Mouse (Mus musculus): ENCODE measurements around the gene Tenm1.

Tenm1 gene

DNA sequence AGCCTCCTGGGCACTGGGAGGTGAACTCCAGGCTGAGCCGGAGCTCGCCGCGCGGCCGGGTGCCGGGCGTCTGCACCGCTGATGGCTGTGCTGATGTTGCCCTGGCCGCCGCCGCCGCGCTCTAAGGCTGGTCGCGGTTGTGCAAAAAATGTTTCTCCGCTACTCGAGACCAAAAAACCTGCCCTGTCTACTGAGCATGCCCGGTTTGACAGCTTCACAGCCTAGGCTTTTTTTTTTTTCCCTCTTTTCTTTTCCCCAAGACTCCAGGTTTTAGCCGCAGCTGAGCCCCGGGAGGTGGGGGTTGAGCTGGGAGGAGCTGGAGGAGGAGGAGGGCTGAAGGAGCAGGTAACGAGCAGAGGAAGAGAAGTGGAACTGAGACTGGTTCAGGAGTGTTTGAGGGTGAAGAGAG is at the start of gene Tenm1:
Gene Tenm1, minus strand, starts transcription at position 272 of the 409 bp plus-strand sequence.
- peak; percentile 15 to 24 for DNase-seq (ENCODE audit: low spot score in 2 of 2)

DNA sequence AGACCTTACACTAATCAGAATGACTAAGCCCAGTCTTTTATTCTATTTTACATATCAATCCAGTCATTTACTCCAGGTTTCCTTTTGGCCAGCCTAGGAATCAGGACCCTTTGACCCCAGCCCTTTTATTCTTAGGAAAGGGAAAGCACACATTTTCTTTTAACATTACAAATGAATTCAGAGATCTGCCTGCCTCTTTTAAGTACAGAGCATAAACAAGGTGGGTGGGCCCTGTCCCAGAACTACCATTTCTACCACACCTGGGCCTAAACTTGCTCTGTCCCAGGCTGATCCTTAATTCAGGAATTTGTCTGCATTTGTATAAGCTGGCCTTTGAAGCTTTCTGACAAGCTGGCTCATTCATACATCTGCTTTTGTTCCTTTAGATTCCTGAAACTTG is 38.4 kb upstream of the Tenm1 start:
- no peak for DNase-seq (ENCODE audit: low spot score in 2 of 2)

DNA sequence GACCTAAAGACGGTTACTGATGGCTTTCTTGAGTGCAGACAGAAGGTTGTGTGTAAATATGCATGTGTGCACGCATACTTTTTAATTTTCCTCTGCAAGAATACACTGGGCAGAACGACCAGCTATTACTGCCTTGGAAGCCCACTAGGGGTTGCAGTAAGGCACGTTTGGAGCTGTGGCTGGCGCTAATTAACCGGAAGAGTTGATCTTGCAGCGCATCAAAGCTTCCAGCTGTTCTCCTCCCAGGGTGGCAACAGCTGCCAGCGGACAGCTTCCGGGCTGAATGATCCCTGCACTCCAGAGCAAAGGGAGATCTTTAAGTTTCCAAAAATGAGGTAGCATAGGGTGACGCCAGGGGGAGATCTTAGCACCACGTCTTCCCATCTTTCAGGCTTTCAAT is 1.7 kb upstream of the Tenm1 start:
- DNase-seq (ENCODE audit: low spot score in 2 of 2), result no peak

DNA sequence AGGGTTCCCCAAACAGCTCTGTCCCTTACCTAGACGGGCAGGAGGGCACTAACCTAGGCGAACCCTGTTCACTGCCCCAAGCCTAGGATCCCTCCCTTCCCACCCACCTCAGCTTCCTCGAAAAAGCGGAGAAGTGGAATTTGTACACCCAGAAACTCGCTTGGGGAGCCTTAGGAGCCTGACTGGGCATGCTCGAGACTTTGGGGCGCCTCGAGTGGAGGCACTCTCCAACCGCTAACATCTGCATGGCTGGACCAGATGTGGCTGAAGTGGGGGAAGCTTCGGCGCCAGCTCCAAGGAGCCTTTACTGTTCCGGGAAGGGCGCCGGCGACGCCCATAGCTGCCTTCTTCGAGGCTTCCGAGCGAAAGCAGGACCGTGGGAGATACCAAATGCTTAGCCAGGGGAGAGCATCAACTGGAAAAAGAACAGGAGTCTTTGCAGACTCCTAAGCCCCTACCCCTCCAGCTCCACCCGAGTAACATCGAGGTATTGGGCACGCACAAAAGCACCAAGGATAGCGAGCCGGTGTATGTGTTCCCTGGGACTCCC is 1.1 kb upstream of the Tenm1 start:
- DNase-seq (ENCODE audit: low spot score in 2 of 2), result peak; percentile 22 to 26

DNA sequence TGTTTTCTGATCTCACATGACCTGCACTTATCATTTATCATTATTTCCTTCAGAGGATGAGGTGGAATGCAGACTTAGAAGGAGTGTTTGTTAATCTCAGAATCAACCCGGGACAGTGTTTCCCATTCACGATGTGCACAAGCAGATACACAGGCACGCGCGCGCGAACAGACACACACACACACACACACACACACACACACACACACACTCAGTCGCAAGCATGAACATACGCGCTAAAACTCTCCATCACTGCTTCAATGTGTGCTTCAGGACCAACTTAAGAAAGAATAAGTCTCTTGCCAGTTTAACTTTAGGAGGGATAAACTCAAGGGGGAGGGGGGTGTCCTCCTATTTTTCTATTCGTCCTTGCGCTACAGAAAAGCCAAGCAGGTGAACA is 411 bp upstream of the Tenm1 start:
- no peak for DNase-seq (ENCODE audit: low spot score in 2 of 2)

DNA sequence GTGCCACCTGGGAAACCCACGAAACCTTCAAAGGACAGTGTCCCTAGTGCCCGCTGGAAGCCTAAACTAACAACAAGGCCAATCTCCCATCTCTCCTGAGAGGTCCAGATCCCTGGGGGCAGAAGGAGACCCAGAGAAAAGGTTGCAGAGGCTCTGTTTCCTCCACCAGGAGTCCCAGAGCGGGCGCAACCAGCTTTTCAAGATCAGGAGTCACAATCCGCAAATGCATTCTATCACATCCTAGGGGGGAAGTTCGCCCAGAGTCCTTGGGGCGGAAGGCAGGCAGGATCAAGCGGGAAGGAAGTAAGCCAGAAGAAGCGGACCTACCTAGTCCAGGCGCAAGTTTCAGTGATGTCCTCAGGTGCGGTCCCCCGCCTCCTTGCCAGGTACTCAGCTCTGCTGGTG is 963 bp downstream of the Tenm1 start:
- peak; percentile 4 to 12 for DNase-seq (ENCODE audit: low spot score in 2 of 2)

DNA sequence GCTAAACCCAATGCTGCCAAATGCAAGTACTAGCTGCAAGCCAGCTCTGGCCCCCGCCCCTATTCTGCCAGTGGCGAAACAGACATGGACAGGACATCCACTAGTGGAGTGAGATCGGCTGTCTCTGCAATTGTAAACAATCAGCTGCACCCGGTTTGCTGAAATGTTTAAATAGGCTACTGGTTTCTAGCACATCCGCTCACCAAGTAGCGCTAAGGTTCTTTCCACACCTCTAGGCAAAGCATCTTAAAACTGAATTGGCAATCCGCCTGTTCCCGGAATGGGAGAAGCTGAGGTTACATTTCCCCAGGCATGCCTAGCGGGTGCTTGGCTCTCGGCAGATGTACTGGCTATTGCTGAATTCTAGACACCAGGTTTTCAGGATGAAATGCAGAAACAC is 1.8 kb downstream of the Tenm1 start:
- peak; percentile 6 to 14 for DNase-seq (ENCODE audit: low spot score in 2 of 2)

DNA sequence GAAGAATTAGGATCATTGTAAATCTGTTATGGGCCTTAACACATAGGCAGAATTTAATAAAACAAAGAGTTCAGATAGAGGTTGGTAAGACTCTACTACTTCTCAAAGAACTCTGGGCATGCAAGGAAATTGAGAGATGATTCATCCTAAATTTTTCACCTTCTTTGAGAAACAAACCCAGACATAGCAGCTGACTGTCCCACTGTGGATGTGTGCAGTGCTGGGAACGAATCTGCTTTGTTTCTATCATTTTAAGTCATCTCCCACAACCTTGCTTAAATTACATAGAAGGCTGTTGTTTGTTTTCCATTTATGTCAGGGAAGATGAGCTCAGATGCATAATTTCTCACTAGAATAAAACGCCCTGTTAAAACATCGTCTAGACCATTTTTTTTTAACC is 31.0 kb downstream of the Tenm1 start:
- no peak for DNase-seq (ENCODE audit: low spot score in 2 of 2)

DNA sequence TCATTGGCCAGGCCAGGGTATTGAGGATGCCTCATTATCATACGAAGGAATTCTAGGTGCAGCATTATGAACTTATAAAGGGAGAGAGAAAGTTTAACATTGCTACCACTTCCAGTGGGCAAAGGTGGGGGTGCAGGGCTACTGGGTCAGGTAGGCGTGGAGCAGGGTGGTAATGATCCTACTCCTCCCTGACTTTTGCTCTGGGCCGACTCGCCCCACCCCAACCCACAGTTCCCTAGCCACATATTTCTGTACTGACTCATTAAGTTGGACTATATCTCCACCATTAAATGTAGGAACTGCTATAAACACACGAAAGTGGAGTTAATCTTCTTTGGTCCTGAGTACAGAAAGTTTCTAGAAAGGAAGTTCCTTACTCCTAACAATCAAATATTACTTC is 40.8 kb downstream of the Tenm1 start:
- no peak for DNase-seq (ENCODE audit: low spot score in 2 of 2)

DNA sequence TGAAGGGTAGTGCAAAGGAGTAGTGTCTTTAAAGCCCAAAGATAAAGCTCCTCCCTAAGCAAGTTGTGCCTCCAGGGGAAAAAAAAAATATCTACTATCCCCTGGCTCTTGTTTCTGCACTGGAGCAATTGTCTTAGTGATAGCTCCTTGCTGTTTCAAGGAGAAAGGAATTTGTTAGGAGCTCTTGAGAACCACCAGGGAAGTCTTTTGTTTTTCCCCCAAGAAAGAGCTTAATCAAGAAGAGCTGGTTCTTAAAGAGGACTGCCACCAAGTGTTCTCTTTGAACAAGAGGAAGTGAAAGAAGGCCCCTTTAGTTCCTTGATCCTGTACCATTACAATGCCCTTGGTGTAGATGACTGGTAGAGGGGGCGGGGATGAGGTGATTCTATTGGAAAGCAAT is 56.4 kb downstream of the Tenm1 start:
- DNase-seq (ENCODE audit: low spot score in 2 of 2), result no peak

DNA sequence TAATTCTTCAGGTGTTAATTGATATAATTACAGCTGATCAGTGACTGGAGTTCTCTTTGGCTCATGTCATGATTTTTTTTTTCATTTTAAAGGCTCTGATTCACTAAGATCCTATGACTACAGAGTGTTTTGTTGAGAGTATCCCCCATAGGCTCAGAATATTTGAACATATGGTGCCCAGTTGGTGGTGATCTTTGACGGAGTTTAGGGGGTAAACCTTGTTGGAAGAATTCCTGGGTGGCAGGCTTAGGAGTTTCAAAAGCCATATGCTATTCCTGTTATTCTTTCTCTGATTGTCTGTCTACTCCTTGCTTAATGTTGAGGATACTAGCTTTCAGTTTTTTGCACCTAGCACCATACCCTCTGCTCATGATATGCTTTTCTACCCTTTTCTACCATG is 109.6 kb downstream of the Tenm1 start:
- DNase-seq (ENCODE audit: low spot score in 2 of 2), result no peak

DNA sequence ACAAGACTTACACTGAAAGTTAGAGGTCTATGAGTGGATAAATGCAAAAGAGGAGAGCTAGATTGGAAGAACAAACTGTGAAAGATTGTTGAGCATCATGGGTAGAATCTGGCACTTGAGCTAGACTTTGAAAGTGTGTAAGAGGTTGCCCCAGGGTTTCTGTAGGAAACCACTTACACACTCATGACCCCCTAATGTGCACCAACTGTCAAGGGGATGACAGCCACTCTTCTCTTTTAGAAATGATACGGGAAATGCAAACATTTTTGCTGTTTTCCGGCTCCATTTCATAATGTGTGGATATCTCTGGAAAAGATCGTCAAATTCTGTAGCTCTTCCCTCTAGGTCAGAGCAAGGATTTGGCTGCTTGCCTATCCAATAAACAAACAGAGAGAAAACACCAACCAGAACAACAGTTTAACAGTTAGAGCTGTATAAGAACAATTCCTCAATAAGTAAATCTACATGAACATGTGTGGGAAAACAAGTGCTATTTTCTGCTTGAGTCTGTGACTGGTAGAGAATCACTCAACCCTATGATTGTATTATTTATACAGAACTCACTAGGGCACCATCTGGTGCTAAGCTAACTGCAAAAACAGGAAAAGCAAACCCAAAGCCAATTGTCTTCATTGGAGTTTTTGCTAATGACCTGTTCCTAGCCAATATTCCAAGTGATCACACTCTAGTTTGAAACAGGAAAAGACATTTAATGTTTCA is 111.0 kb downstream of the Tenm1 start:
- DNase-seq (ENCODE audit: low spot score in 2 of 2), result no peak

DNA sequence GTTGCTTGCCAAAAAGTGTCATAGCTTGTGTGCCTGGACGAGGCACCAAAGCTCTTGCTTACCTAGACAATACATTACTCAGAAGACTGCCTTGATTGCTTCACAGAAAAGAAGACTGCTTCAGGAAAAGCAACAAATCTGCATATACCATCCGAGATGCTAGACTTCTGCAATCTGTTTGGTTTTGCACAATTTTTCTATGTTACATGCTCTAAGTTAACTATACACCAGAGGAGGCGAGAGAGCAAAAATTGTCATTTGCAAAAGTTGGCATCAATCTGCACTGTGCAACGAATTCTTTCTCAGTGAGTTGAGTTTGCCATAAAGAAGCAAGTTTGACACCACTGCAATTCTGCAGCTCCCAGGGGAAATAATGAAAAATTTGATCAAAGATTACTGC is 193.1 kb downstream of the Tenm1 start:
- no peak for DNase-seq (ENCODE audit: low spot score in 2 of 2)

DNA sequence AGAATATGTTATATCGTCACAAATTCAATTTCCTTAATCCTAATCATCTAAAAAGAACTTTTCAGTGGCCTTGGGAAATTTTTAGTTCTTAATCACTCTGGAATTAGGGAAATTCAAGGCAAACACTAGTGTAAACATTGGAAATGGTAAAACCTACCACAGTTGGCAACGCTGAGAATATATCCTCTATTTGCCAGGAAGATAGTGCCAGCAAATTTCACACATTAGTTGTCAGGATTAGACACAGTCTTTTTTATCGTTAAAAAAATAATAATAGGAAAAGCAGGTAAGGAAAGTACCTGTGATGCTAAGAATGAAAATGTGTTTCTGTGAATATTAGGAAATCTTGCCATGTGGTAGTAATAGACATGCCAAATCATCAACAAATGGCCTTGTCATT is 223.9 kb downstream of the Tenm1 start:
- DNase-seq (ENCODE audit: low spot score in 2 of 2), result no peak

DNA sequence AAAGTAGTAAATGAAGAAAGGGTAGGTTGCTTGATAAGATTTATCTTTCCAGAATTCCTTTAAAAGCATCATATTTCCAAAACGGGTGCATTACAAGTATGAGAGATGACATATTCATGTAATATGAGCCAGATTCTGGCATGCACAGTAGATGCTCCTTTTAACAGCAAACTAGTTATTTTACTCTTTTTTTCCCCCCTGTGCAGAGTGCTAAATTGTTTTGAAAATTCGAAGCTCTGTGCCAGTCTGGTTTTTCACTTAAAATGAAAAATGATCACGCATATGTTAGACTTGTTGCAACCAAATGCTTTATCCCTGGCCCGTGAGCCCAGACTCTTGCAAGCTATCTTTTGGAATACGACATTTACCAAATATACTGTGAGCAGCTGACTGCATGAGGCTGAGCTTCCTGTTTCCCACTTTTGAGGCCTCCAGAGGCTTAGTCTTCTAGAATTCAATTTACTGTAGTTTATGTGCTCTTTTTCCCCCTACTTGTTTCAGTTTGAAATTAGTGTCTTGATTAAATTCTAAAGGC is 226.6 kb downstream of the Tenm1 start:
- DNase-seq (ENCODE audit: low spot score in 2 of 2), result no peak

DNA sequence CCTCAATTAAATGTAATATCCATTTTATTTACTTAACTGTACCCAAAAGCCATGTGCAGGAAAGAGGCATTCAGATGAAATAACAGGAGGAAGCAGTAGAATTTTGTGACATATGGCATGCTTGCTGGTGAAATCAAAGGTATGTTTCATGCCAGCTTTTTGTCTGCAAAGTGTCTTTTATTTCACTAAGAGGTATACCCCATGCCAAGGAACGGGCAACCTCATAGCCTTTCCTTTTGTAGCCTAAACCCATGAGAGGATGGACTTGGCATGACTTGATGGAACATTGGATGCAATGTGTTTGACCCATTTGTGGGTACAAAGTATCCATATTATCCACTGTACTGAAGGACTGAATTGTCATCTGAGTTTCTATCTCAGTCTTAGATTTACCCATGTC is 246.0 kb downstream of the Tenm1 start:
- no peak for DNase-seq (ENCODE audit: low spot score in 2 of 2)

DNA sequence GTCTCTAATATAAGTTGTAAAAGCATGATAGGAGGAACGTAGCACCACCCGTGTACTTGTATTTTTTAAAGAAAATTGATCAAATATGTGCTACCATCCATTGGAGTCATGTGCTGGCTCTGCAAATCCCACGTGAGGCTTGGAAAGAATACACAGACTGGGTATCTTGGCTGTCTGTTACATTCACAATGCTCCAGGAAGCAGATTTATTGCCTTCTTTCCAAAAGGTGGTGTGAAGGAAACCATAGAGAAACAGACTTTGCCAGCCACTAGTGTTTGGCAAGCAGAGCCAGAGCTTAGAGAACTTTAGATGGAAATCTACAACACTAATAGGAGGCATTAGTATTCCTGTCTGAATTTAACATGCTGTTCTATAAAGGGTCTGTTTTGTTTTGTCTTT is 277.4 kb downstream of the Tenm1 start:
- DNase-seq (ENCODE audit: low spot score in 2 of 2), result no peak

DNA sequence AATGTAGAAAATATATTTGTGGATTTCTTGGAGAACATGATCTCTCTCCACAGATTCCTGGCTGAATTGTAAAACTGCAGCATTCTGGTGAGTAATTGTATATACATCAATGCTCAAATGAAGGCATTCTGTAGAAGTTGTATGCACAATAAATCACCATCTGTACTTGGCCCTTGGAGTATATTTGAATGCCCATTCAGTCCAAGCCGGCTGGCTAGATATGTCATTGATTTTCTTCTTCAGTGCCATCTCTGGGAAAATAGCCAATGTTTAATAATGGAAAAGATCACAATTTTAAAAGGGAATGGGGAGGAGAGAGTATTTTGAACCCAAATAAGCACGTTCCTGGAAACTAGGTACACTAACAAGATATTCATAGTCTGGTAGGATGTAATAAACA is 299.2 kb downstream of the Tenm1 start:
- no peak for DNase-seq (ENCODE audit: low spot score in 2 of 2)

DNA sequence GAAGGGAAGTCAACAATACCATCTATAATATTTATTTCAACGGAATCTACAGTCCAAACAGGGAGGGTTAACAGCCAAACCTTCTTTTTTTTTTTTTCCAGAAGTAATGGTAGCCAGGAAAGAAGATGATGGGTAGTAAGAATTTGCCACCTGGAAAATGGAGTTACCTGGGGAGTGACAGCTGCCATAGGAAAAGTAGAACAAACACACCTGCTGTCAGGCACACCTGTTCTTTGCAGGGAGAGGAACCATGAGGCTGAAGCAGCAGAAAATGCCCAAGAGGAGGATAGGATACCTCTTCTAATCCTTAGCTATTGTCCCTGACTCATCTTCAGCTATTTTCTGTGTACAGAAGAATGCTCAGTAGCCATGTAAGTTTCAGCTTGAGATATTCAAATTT is 306.4 kb downstream of the Tenm1 start:
- DNase-seq (ENCODE audit: low spot score in 2 of 2), result no peak

DNA sequence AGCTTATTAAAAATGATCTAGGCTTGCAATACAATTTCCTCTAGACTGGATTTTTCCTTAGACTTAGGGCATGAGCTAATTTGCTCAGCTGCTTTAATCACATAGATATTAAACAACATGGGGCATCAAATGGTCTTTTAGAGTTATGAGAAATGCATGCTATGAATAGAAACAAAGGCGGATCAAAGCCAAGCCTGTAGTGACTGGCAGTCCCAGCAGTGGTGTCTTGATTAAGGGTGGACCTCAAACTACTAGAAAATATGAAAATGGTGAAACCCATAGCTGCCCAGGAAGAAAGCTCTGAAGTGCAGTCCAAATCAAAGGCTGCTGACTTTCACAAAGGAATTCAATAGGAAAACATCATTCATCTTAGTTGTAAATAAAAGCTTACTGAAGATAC is 306.9 kb downstream of the Tenm1 start:
- DNase-seq (ENCODE audit: low spot score in 2 of 2), result no peak

DNA sequence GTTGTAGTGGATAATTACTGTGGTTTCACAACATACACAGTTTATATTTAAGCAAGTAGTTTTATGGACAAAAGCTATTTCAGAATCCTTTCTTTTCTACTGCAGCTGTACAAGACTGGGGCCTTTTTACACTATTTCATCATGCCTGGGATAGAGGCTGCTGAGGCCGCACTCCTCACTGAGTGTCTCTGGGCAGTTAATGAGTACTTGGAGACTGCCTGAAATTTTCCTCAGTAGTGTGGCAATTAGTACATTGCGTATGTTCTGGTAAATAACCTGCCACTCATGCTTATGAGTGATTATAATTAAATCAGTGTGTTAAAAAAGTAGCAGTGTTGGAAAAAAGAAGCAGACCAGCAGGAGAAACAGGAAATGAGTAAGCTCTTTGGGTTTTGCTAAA is 442.8 kb downstream of the Tenm1 start:
- DNase-seq (ENCODE audit: low spot score in 2 of 2), result no peak

DNA sequence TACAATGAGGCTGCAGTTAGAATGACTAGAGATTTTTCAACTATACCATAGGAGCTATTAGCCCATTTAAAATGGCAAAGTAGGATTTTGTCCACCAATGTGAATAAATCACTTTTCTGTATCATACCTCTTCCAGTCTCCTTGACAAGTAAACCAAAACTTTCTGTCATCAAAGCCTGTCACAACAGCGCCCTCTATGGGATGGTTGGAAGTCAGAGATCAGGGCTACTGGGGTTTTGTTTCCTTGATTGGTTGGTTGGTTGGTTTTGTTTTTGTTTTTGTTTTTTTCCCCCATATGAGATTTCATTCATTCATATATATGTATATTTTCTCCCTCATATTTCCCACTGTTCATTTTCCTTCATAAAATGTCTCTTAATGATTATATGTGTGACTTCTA is 455.4 kb downstream of the Tenm1 start:
- no peak for DNase-seq (ENCODE audit: low spot score in 2 of 2)

DNA sequence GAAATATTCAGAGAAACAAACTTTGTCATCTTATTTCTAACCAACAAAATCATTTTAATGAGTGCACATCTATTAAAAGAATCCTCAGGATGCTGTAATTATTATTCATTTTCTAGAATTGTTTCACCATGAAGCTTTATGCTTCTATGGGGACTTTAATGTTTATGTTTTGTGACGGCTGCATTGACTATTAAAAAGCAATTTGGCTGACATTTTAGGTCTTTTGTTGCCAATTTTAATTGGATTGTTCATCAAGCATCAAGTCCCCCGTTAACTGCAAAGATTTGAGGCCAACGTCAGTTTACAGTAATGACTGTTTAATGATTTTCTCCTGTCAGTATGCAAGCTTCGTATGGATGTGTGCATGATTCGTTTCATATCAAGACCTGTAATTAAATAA is 461.3 kb downstream of the Tenm1 start:
- no peak for DNase-seq (ENCODE audit: low spot score in 2 of 2)

DNA sequence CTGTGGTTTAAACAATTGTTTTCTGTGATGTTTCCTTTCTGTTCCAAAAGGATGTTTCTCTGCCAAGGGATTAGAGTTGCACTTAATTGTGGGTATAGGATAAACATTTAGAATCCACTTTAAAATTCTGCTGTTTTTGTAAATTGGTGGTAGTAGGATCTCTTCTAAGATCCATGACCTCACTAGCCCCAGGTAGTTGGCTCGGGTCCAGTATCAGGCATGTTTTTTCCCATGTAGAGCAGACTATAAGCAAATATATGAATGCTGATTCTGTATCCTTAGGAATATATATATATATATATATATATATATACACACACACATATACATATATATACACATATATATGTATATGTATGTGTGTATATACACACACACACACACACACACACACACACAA is 567.2 kb downstream of the Tenm1 start:
- DNase-seq (ENCODE audit: low spot score in 2 of 2), result no peak

Data from frontal cortex, postnatal 25 days (tissue).